Mouse (Mus musculus): ENCODE data around the gene Kdsr. TPM values are rescaled to one million over a fixed set of nuclear protein-coding genes. Genes with fewer than 3 reads are reported as not detected.

Gene Kdsr
- polyA plus RNA-seq, 1 experiment: 9.9 TPM

GRCm38 (mm10) chr1:106707036-106707880, 52.3 kb downstream of the Kdsr start:
- no peak overlapping the region for H3ac ChIP-seq (ENCODE audit: control insufficient read depth, insufficient read length)
- no peak overlapping the region for H3K4me2 ChIP-seq (ENCODE audit: low read depth)
- TF ChIP-seq MYOG (IDR thresholded peaks at IDR 0.05; ENCODE audit: control insufficient read depth in 1 of 3, insufficient read depth in 1 of 3, insufficient read length in 2 of 3, low read depth in 2 of 3): no peak
- no peak for TF ChIP-seq CEBPB (IDR thresholded peaks at IDR 0.05; ENCODE audit: insufficient read depth, poor library complexity, severe bottlenecking)
- TF ChIP-seq SRF (IDR thresholded peaks at IDR 0.05; ENCODE audit: control insufficient read depth, insufficient read length, low read depth): no peak
- no peak for TF ChIP-seq MYOD1 (IDR thresholded peaks at IDR 0.05; ENCODE audit: control insufficient read depth in 1 of 3, insufficient read length in 2 of 3, low read depth in 2 of 3)
- no peak for TF ChIP-seq E2F4 (IDR thresholded peaks at IDR 0.05; ENCODE audit: insufficient read depth)
- TF ChIP-seq MAX (IDR thresholded peaks at IDR 0.05; ENCODE audit: low read depth): no peak
- TF ChIP-seq REST (IDR thresholded peaks at IDR 0.05; ENCODE audit: insufficient read depth, insufficient read length): no peak
- no peak for TF ChIP-seq POLR2AphosphoS2 (IDR thresholded peaks at IDR 0.05; ENCODE audit: insufficient read length, low read depth)
- no peak for TF ChIP-seq USF1 (IDR thresholded peaks at IDR 0.05; ENCODE audit: low read depth)
- TF ChIP-seq POLR2A (IDR thresholded peaks at IDR 0.05; ENCODE audit: insufficient read length, low read depth): no peak
- no peak for TF ChIP-seq TCF12 (IDR thresholded peaks at IDR 0.05; ENCODE audit: insufficient read depth, poor library complexity, severe bottlenecking)
- no peak for TF ChIP-seq TCF3 (IDR thresholded peaks at IDR 0.05; ENCODE audit: insufficient read length, low read depth)
- H3K36me3 ChIP-seq (ENCODE audit: control insufficient read depth, insufficient read depth): no peaks in the 10 kb centered on the region
- H3K27me3 ChIP-seq (ENCODE audit: control insufficient read depth, insufficient read depth, insufficient read length): no peaks in the 10 kb centered on the region
- no peaks in the 10 kb centered on the region for H3K79me2 ChIP-seq (ENCODE audit: control insufficient read depth, insufficient read depth)
- H3K4me3 ChIP-seq: no peak overlapping the region

DNA sequence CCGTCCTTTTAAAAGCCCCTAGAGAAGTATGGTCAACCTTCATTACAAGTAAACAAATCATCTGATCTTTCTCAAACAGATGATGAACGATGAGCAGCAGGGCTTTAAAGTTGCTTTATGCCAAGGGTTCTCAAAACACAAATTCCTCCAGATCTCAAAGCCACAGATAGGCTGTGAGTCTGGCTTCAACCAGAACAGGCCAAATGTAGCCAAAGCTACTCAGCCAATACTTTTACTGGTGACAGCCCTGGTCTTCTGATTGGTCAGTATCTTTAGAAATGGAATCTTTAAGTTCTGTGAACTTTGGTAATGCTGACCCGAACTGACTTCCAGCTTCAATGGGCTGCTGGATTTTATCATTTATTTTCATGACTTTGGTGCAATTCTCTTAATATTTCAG, 56.3 kb downstream of the Kdsr start:
- TF ChIP-seq TCF12 (IDR thresholded peaks at IDR 0.05; ENCODE audit: insufficient read depth, poor library complexity, severe bottlenecking): no peak
- no peak for TF ChIP-seq POLR2A (IDR thresholded peaks at IDR 0.05; ENCODE audit: insufficient read length, low read depth)
- no peak for TF ChIP-seq E2F4 (IDR thresholded peaks at IDR 0.05; ENCODE audit: insufficient read depth)
- TF ChIP-seq SRF (IDR thresholded peaks at IDR 0.05; ENCODE audit: control insufficient read depth, insufficient read length, low read depth): no peak
- TF ChIP-seq CEBPB (IDR thresholded peaks at IDR 0.05; ENCODE audit: insufficient read depth, poor library complexity, severe bottlenecking): no peak
- TF ChIP-seq POLR2AphosphoS2 (IDR thresholded peaks at IDR 0.05; ENCODE audit: insufficient read length, low read depth): no peak
- no peak for TF ChIP-seq USF1 (IDR thresholded peaks at IDR 0.05; ENCODE audit: low read depth)
- TF ChIP-seq TCF3 (IDR thresholded peaks at IDR 0.05; ENCODE audit: insufficient read length, low read depth): no peak
- no peak for TF ChIP-seq REST (IDR thresholded peaks at IDR 0.05; ENCODE audit: insufficient read depth, insufficient read length)
- TF ChIP-seq MYOG (IDR thresholded peaks at IDR 0.05; ENCODE audit: control insufficient read depth in 1 of 3, insufficient read depth in 1 of 3, insufficient read length in 2 of 3, low read depth in 2 of 3): no peak
- H3K36me3 ChIP-seq (ENCODE audit: control insufficient read depth, insufficient read depth): no peaks in the 10 kb centered on the region
- no peak overlapping the region for H3K4me3 ChIP-seq
- peak overlapping the region; percentile 46 for H3K4me2 ChIP-seq (ENCODE audit: low read depth)
- H3ac ChIP-seq (ENCODE audit: control insufficient read depth, insufficient read length): no peak overlapping the region
- H3K79me2 ChIP-seq (ENCODE audit: control insufficient read depth, insufficient read depth): peaks cover 9% of the 10 kb centered on the region
- H3K27me3 ChIP-seq (ENCODE audit: control insufficient read depth, insufficient read depth, insufficient read length): no peaks in the 10 kb centered on the region

DNA sequence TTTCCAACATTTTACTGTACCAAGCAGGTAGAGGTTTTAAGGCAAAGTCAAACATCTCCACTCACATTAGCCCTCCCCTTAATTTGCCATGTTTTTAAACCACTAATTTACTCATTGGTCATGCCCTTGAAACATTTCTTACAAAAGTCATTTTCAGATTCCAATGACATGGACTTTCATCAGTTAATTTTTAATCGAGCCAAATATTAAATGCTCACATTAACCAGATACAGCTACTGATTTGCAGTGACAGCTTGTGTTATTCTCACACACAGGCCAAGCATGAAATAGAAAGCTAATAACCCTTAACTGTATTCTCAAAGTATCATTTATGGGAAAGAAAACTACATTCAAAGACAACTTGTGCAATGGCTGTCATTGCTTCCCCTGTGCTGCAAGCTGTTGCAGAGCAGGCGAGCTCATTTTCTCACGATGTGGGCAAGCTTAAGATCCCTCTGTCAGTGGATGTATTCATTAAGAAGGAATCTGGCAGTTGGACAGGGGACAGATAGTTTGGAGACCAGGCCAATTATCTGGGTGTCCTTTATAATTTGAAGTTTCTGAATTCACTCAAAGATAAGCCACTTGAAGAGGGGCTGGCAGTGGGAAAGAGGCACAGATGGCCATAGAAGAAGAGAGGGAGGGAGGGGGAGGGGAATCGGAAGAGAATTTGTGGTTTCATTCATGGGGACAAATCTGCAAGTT, 56.9 kb downstream of the Kdsr start:
- Histone ChIP-seq H3K4me2 (ENCODE audit: low read depth) (peak overlapping the region; percentile 46), H3K36me3 (ENCODE audit: control insufficient read depth, insufficient read depth) (no peaks in the 10 kb centered on the region), H3K4me3 (no peak overlapping the region), H3K79me2 (ENCODE audit: control insufficient read depth, insufficient read depth) (peaks cover 9% of the 10 kb centered on the region), H3ac (ENCODE audit: control insufficient read depth, insufficient read length) (no peak overlapping the region), H3K27me3 (ENCODE audit: control insufficient read depth, insufficient read depth, insufficient read length) (no peaks in the 10 kb centered on the region)
- TF ChIP-seq CEBPB (IDR thresholded peaks at IDR 0.05; ENCODE audit: insufficient read depth, poor library complexity, severe bottlenecking) (no peak), TCF3 (IDR thresholded peaks at IDR 0.05; ENCODE audit: insufficient read length, low read depth) (no peak), MYOD1 (IDR thresholded peaks at IDR 0.05; ENCODE audit: control insufficient read depth in 1 of 3, insufficient read length in 2 of 3, low read depth in 2 of 3) (no peak), MYOG (IDR thresholded peaks at IDR 0.05; ENCODE audit: control insufficient read depth in 1 of 3, insufficient read depth in 1 of 3, insufficient read length in 2 of 3, low read depth in 2 of 3) (no peak), E2F4 (IDR thresholded peaks at IDR 0.05; ENCODE audit: insufficient read depth) (no peak), REST (IDR thresholded peaks at IDR 0.05; ENCODE audit: insufficient read depth, insufficient read length) (no peak), TCF12 (IDR thresholded peaks at IDR 0.05; ENCODE audit: insufficient read depth, poor library complexity, severe bottlenecking) (no peak), SRF (IDR thresholded peaks at IDR 0.05; ENCODE audit: control insufficient read depth, insufficient read length, low read depth) (no peak)

- Histone ChIP-seq H3K36me3 (ENCODE audit: control insufficient read depth, insufficient read depth) (no peaks in the 10 kb centered on the region), H3K4me3 (no peak overlapping the region), H3K4me2 (ENCODE audit: low read depth) (peak overlapping the region; percentile 24), H3K79me2 (ENCODE audit: control insufficient read depth, insufficient read depth) (peaks cover 9% of the 10 kb centered on the region), H3ac (ENCODE audit: control insufficient read depth, insufficient read length) (no peak overlapping the region), H3K27me3 (ENCODE audit: control insufficient read depth, insufficient read depth, insufficient read length) (no peaks in the 10 kb centered on the region)
- no peak for TF ChIP-seq POLR2AphosphoS2 (IDR thresholded peaks at IDR 0.05; ENCODE audit: insufficient read length, low read depth)
- TF ChIP-seq MYOG (IDR thresholded peaks at IDR 0.05; ENCODE audit: control insufficient read depth in 1 of 3, insufficient read depth in 1 of 3, insufficient read length in 2 of 3, low read depth in 2 of 3): no peak
- no peak for TF ChIP-seq CEBPB (IDR thresholded peaks at IDR 0.05; ENCODE audit: insufficient read depth, poor library complexity, severe bottlenecking)
- TF ChIP-seq SRF (IDR thresholded peaks at IDR 0.05; ENCODE audit: control insufficient read depth, insufficient read length, low read depth): no peak
- no peak for TF ChIP-seq USF1 (IDR thresholded peaks at IDR 0.05; ENCODE audit: low read depth)
- TF ChIP-seq MYOD1 (IDR thresholded peaks at IDR 0.05; ENCODE audit: control insufficient read depth in 1 of 3, insufficient read length in 2 of 3, low read depth in 2 of 3): no peak
- TF ChIP-seq MAX (IDR thresholded peaks at IDR 0.05; ENCODE audit: low read depth): no peak
- TF ChIP-seq TCF12 (IDR thresholded peaks at IDR 0.05; ENCODE audit: insufficient read depth, poor library complexity, severe bottlenecking): no peak
- TF ChIP-seq REST (IDR thresholded peaks at IDR 0.05; ENCODE audit: insufficient read depth, insufficient read length): no peak
- TF ChIP-seq TCF3 (IDR thresholded peaks at IDR 0.05; ENCODE audit: insufficient read length, low read depth): no peak
- no peak for TF ChIP-seq POLR2A (IDR thresholded peaks at IDR 0.05; ENCODE audit: insufficient read length, low read depth)
- TF ChIP-seq E2F4 (IDR thresholded peaks at IDR 0.05; ENCODE audit: insufficient read depth): no peak
These were observed 58.9 kb downstream of the Kdsr start for GRCm38 (mm10) chr1:106700520-106701114.
